Mouse (Mus musculus): ENCODE measurements at regions not wholly inside any gene's neighbourhood (a gene's known extent, or its start where the extent isn't known, plus 50 kb on each side); places are given as distances from the start of the nearest gene placed in this dataset.

GRCm38 (mm10) chr3:20864241-20864640 is 497.3 kb upstream of the Agtr1b start (continued):
- no peak for TF ChIP-seq MAZ (IDR thresholded peaks at IDR 0.05; ENCODE audit: low read depth, low read length)
- TF ChIP-seq CHD1 (IDR thresholded peaks at IDR 0.05; ENCODE audit: low read depth, low read length): no peak
- no peak for TF ChIP-seq TBP (conservative IDR thresholded peaks at IDR 0.05; ENCODE audit: low read depth, low read length)
- TF ChIP-seq HCFC1 (IDR thresholded peaks at IDR 0.05; ENCODE audit: low read depth, low read length): no peak
- no peak for TF ChIP-seq ZKSCAN1 (IDR thresholded peaks at IDR 0.05; ENCODE audit: borderline replicate concordance, low read depth, low read length)
- peak; percentile 70 for TF ChIP-seq ZNF384 (IDR thresholded peaks at IDR 0.05; ENCODE audit: low read depth, low read length)
- TF ChIP-seq USF2 (conservative IDR thresholded peaks at IDR 0.05; ENCODE audit: low read depth, low read length): no peak
- no peak for TF ChIP-seq ZMIZ1 (IDR thresholded peaks at IDR 0.05; ENCODE audit: low read depth, low read length)
- TF ChIP-seq ZC3H11A (IDR thresholded peaks at IDR 0.05; ENCODE audit: low read depth, low read length): no peak
- no peak for TF ChIP-seq KAT2A (IDR thresholded peaks at IDR 0.05; ENCODE audit: insufficient replicate concordance, low read length)

DNA sequence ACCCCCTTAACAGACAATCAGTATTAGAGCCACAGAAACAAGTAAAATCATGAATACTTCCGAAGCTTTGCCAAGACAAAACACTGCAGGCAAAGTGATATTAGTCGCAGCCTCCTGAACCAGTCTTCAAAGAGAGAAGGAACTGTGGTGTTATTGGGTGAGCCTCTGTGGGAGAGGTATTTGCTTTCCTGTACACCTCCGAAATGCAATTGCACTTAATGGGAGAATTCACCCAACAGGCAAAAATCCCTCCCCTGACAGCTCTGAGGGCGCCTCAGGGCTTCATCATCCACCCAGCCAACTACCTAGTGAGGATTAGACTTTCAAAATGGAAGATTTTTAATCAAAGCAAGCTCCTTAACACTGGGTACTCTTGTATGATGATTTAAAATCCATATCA is 464.1 kb upstream of the Agtr1b start:
- H3K27ac ChIP-seq (ENCODE audit: insufficient read depth, low read depth): no peak overlapping the region
- no peak for DNase-seq (ENCODE audit: extremely low read depth)
- peaks cover 0 to 13% of the 10 kb centered on the region in 2 experiments; a peak in 2 of 4 replicates for H3K4me1 ChIP-seq (ENCODE audit: control insufficient read depth in 1 of 2, insufficient read depth in 2 of 2)
- H3K4me2 ChIP-seq (ENCODE audit: insufficient read depth, low read depth, poor library complexity, severe bottlenecking): no peak overlapping the region
- dilution Hi-C loops (cut with MboI; ENCODE audit: extremely low pct_ligation_motif_present, extremely low pct_unique_long_range_greater_than_20kb, low sequenced_read_pairs): no loop called here
- H3K9me3 ChIP-seq (replicated peaks; ENCODE audit: low read length): no peaks in the 10 kb centered on the region
- no peaks in the 10 kb centered on the region for H3K27me3 ChIP-seq (replicated peaks)
- no peaks in the 10 kb centered on the region for H3K79me2 ChIP-seq (replicated peaks; ENCODE audit: control insufficient read depth, extremely low read depth, insufficient read depth, poor library complexity, severe bottlenecking)
- H3K36me3 ChIP-seq (replicated peaks in 1 of 2; ENCODE audit: control insufficient read depth in 1 of 2, insufficient read depth in 1 of 2, low read length in 1 of 2): no peaks in the 10 kb centered on the region
- TF ChIP-seq SMC3 (IDR thresholded peaks at IDR 0.05; ENCODE audit: low read depth, low read length): no peak
- TF ChIP-seq JUN (IDR thresholded peaks at IDR 0.05; ENCODE audit: insufficient read depth, low read depth, low read length): no peak
- no peak for TF ChIP-seq TBP (conservative IDR thresholded peaks at IDR 0.05; ENCODE audit: low read depth, low read length)
- TF ChIP-seq MAFK (IDR thresholded peaks at IDR 0.05; ENCODE audit: insufficient replicate concordance, low read length): no peak
- H3K4me3 ChIP-seq (replicated peaks in 1 of 3; ENCODE audit: low read depth in 2 of 3, low read length in 2 of 3, poor library complexity in 1 of 3): no peak overlapping the region
- H3K9ac ChIP-seq (ENCODE audit: insufficient read depth, low read depth): no peak overlapping the region
- in situ Hi-C loops (cut with MboI; ENCODE audit: low pct_ligation_motif_present, low pct_unique_long_range_greater_than_20kb, low sequenced_read_pairs): no loop called here

- in situ Hi-C loops (cut with MboI; ENCODE audit: low pct_ligation_motif_present, low pct_unique_long_range_greater_than_20kb, low sequenced_read_pairs): no loop called here
- Histone ChIP-seq H3K4me3 (replicated peaks in 1 of 3; ENCODE audit: low read depth in 2 of 3, low read length in 2 of 3, poor library complexity in 1 of 3) (no peak overlapping the region), H3K27me3 (replicated peaks) (no peaks in the 10 kb centered on the region), H3K27ac (ENCODE audit: insufficient read depth, low read depth) (no peak overlapping the region), H3K4me1 (ENCODE audit: control insufficient read depth in 1 of 2, insufficient read depth in 2 of 2) (peaks cover 0 to 26% of the 10 kb centered on the region in 2 experiments; a peak in 2 of 4 replicates), H3K36me3 (replicated peaks in 1 of 2; ENCODE audit: control insufficient read depth in 1 of 2, insufficient read depth in 1 of 2, low read length in 1 of 2) (no peaks in the 10 kb centered on the region), H3K9me3 (replicated peaks; ENCODE audit: low read length) (no peaks in the 10 kb centered on the region), H3K4me2 (ENCODE audit: insufficient read depth, low read depth, poor library complexity, severe bottlenecking) (peak overlapping the region; percentile 36; the same call in 1 of the 2 replicates), H3K9ac (ENCODE audit: insufficient read depth, low read depth) (no peak overlapping the region; the same call in 1 of the 2 replicates), H3K79me2 (replicated peaks; ENCODE audit: control insufficient read depth, extremely low read depth, insufficient read depth, poor library complexity, severe bottlenecking) (no peaks in the 10 kb centered on the region)
- DNase-seq (ENCODE audit: extremely low read depth): no peak
- dilution Hi-C loops (cut with MboI; ENCODE audit: extremely low pct_ligation_motif_present, extremely low pct_unique_long_range_greater_than_20kb, low sequenced_read_pairs): no loop called here
- TF ChIP-seq MAFK (IDR thresholded peaks at IDR 0.05; ENCODE audit: insufficient replicate concordance, low read length) (no peak), ETS1 (conservative IDR thresholded peaks at IDR 0.05; ENCODE audit: low read depth, low read length) (no peak), E2F4 (IDR thresholded peaks at IDR 0.05; ENCODE audit: insufficient replicate concordance, low read depth, low read length) (no peak), TBP (conservative IDR thresholded peaks at IDR 0.05; ENCODE audit: low read depth, low read length) (no peak), USF2 (conservative IDR thresholded peaks at IDR 0.05; ENCODE audit: low read depth, low read length) (no peak), BHLHE40 (IDR thresholded peaks at IDR 0.05; ENCODE audit: low read depth, low read length) (no peak), ZC3H11A (IDR thresholded peaks at IDR 0.05; ENCODE audit: low read depth, low read length) (no peak), PAX5 (IDR thresholded peaks at IDR 0.05; ENCODE audit: low read length) (no peak), CTCF (conservative IDR thresholded peaks at IDR 0.05 in 1 of 2, IDR thresholded peaks at IDR 0.05 in 1 of 2; ENCODE audit: low read depth in 2 of 2, low read length in 2 of 2) (no peak), MYC (IDR thresholded peaks at IDR 0.05; ENCODE audit: low read depth, low read length) (no peak), RAD21 (IDR thresholded peaks at IDR 0.05; ENCODE audit: low read depth, low read length) (no peak), POLR2AphosphoS2 (IDR thresholded peaks at IDR 0.05; ENCODE audit: low read depth, low read length) (no peak), RCOR1 (conservative IDR thresholded peaks at IDR 0.05; ENCODE audit: low read depth, low read length) (no peak), POLR2A (IDR thresholded peaks at IDR 0.05; ENCODE audit: low read depth, low read length) (no peak), KAT2A (IDR thresholded peaks at IDR 0.05; ENCODE audit: insufficient replicate concordance, low read length) (no peak), SMC3 (IDR thresholded peaks at IDR 0.05; ENCODE audit: low read depth, low read length) (no peak), ZMIZ1 (IDR thresholded peaks at IDR 0.05; ENCODE audit: low read depth, low read length) (no peak), EP300 (IDR thresholded peaks at IDR 0.05; ENCODE audit: low read length) (no peak), ZNF384 (IDR thresholded peaks at IDR 0.05; ENCODE audit: low read depth, low read length) (no peak)
Measured at GRCm38 (mm10) chr3:20829391-20829790, 462.4 kb upstream of the Agtr1b start.
